Mouse (Mus musculus): Measurements from ENCODE around the gene 7530416G11Rik.

Gene 7530416G11Rik

GRCm38 (mm10) chr15:85479919-85480318 is 23.1 kb downstream of the 7530416G11Rik start:
- DNase-seq: no peak

GRCm38 (mm10) chr15:85479365-85479764 is 23.7 kb downstream of the 7530416G11Rik start:
- peak in 1 of 2 experiments; percentile 38 for DNase-seq

DNA sequence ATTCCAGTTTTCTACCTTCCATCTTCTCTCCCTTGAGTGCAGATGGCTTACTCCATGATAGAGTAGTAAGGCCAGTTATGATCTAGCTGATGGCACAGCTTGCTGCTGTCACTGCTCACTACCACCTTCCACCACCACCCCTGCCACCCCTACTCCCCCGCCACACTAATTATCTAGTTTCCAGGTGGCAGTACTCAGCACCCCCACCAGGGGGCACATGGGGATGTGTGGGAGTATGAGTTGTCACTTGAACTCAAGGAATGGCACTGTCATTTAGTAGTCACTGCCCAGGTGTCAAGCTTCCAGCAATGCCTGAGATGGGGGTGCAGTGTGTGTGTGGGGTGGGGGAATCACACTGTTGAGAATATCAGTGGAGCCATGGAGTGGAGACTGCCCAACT is 25.4 kb downstream of the 7530416G11Rik start:
- peak; percentile 42 to 63 for DNase-seq

- DNase-seq: no peak
Measured at GRCm38 (mm10) chr15:85474697-85475096, 28.3 kb downstream of the 7530416G11Rik start.

DNA sequence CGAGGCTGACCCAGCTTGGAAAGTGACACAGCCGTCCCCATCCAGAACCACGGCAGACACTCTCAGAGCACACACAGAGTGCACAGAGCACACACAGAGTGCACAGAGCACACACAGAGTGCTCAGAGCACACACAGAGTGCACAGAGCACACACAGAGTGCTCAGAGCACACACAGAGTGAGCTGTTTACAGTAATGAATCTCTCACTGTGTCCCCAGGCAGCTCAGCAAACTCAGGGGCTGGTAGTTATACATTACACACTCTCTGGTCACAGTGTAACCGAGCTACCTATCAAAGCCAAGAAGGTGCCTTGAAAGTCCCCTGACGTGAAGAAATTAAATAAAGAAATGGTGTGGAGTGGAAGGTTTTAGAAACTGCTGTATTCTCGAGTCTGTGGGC is 33.6 kb downstream of the 7530416G11Rik start:
- no peak for DNase-seq

DNA sequence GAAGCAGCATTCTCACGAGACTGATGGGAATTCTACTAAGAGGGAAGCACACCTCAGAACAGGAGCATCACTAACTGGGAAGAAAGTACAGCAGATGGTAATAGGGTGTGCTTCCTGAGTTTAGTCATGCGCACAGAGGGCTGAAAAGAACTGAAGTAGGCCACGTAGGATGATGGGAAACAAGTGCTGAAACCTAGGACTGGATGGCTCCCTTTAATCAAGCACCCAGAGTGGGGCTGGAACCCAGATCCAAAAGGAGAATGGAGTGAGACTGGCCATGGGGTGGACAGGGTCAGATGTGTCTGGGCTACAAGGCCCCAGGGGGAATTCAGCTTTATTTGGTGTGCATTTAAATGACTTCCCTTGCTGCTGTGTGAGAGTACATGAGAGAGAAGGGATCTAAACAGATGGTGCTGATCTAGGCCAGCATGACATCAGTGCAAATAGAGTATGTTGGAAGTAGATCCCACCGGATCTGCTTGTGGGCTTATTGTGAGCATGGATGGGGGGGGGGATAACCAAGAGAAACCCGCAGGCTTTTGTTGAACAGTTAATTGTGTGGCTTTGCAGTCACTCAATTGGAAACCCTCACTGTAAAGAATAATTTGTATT is 36.5 kb downstream of the 7530416G11Rik start:
- DNase-seq: no peak

DNA sequence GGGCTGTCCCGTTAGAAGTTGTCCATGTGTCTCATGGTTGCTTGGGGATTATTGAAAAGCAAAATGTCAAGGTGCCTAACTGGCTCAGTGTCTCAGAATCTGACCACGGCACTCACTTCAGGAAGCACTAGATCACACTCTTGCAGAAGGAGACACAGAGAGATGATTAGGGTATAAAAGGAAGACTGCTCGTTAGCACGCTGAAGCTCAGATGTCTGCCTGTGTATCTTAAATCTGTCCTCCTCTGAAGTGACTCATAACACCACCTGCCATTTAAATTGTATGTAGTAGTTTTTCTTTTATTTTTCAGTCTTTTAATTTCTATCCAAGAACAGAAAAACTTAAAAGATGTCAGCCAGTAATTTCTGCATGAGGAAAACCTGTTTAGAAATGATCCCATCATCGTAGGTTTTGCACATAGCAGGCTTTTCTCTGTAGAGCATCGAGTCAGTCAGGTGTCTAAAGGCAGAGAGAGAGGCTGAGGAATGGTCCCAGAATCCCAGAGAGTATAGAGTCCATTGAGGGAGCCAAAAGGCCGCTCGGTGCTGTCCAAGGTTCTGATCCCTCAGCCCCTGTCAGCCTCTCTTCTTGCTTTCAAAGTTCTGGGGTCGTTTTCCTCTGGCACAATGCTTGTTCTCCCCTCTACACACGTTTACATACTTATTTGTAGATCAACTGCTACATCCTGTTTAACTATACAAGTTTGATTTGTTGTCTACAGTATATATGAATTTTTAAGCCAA is 38.0 kb downstream of the 7530416G11Rik start:
- DNase-seq: no peak

GRCm38 (mm10) chr15:85464190-85464589 is 38.8 kb downstream of the 7530416G11Rik start:
- no peak for DNase-seq

- no peak for DNase-seq
Measured at GRCm38 (mm10) chr15:85463027-85463790, 39.8 kb downstream of the 7530416G11Rik start.

DNA sequence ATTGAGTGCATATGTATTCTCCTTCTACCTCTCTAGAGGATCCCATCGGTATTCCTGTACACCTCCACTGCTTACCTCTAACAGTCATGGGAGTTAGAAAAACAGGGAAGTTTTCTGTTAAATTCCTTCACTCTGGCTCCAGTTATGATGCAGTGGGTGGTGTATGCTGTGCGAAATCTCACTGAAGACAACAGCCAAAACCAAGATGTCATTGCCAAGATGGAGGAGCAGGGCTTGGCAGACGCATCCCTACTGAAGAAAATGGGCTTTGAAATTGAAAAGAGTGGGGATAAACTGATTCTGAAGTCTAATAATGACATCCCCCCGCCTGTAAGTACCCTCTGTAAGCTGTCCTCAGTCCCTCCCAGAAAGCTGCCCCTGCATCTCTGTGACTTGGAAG is 40.9 kb downstream of the 7530416G11Rik start:
- DNase-seq: no peak

GRCm38 (mm10) chr15:85461541-85461940 is 41.5 kb downstream of the 7530416G11Rik start:
- peak in 1 of 2 experiments; percentile 40 for DNase-seq

- DNase-seq: no peak
Measured at GRCm38 (mm10) chr15:85458631-85459082, 44.4 kb downstream of the 7530416G11Rik start.

GRCm38 (mm10) chr15:85457838-85458237 is 45.2 kb downstream of the 7530416G11Rik start:
- no peak for DNase-seq

- no peak for DNase-seq
Measured at GRCm38 (mm10) chr15:85456891-85457290, 46.1 kb downstream of the 7530416G11Rik start.

DNA sequence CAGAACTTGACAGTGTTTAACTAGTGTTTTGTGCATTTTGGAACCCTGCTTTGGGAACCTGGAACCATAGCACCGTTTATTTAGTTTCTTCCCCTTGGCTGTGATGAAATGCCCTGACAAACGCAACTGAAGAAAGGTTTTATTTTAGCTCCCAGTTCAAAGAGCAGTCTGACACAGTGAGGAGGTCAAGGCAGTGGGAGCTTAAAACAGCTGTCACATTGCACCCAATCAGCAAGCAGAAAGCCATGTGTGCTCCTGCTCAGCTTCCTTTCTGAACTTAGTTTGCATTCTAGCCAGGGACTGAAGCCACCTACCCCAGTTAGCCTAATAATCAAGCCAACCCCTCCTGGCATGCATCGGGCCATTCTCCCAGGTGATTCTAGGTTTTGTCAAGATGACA is 56.4 kb downstream of the 7530416G11Rik start:
- DNase-seq: no peak

Measured in cerebellum, postnatal 36 days (tissue).